Mouse (Mus musculus) adipose tissue, adult 10 weeks (tissue): Measurements from ENCODE around the gene Igfals. TPM values are rescaled to one million over a fixed set of nuclear protein-coding genes. Genes with fewer than 3 reads are reported as not detected.

Source experiments
- polyA plus RNA-seq: library from polyadenylated mRNA; stranded (reverse); fragments of 350-450 nt; fragmentation: Illumina TruSeq; extraction: RNeasy Lipid Tissue Mini Kit (QIAGEN cat#74804); gene quantifications from one replicate; pipeline ENCODE4 v1.2.3, GENCODE M21; 2014; ENCODE audit warnings: low read depth, low replicate concordance

The Igfals gene
- 11.6 TPM for polyA plus RNA-seq

GRCm38 (mm10) chr17:24865776-24866175 is at the start of gene Igfals:
TSS of gene Igfals (plus strand) at chr17:24865997.

DNA sequence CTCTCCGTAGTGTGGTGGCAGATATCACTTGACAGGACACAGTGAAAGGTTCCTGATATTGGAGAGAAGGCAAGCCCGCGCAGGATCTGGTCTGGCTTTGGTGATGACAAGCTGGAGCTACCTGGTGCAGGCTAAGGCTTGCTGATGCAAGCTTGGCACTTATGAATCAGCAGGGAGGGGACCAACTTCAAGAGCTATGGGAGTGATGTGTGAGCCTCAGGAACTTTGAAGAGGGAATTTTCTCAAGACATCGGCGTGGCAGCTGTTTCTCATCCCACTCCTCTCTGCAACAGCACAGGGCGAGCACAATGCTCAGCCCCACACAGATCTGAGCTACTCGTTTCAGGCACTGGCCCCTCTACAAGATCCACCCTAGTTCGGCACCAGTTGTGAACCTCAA is 26.0 kb upstream of the Igfals start, which contains the start of gene Hagh:
TSS of gene Hagh (plus strand) at position 302 of the 400 bp plus-strand sequence.

GRCm38 (mm10) chr17:24850065-24850772 is 15.6 kb upstream of the Igfals start, which contains the start of gene Fahd1:
TSS of gene Fahd1 (minus strand) at chr17:24850364.

DNA sequence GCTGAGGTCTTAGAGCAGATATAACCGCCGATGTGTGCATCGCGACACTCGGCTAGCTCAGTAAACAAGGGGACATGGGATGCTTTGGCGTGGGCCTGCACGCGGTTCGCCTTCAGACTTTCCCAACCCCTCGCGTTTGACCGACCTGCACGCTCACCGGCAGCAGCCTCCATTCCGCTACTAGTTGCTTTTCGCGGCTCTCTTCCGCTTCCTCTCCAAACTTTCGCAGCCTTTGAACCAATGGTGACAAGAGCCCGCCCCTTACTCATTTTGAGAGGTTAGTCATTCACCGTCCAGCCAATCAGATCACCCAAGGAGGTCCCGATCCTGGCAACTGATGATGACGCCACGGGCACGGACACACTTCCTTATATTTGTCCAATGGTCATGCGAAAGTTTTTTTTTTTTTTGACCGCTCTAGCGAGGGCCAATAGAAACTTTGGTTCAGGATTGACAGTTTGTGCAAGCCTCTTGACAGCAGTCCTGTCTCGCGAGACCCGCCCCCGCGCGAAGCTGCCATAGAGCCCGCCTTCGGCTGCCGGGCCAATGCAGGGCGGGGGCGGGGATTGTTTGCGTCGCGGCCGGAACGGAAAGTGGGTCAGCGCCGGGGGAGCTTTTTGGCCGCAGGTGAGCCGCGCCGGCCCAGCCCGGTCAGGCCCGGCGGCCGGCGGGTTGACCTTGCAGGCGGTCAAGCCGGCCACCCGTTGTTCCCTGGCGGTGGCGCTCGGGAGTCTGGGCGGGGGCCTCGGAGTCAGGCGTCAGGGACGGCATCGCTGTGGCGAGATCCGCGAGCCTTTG is 20.5 kb downstream of the Igfals start, which contains the start of the genes Nubp2 and Spsb3:
TSS of gene Nubp2 (minus strand) at position 216 of the 798 bp plus-strand sequence.
TSS of gene Spsb3 (plus strand) at position 510 of the 798 bp plus-strand sequence.

GRCm38 (mm10) chr17:24894995-24895547 is 29.3 kb downstream of the Igfals start, which contains the start of the genes Eme2 and Mrps34:
TSS of gene Eme2 (minus strand) at chr17:24895087.
TSS of gene Mrps34 (plus strand) at chr17:24895116.

GRCm38 (mm10) chr17:24896241-24896992 is 30.6 kb downstream of the Igfals start, which contains the start of gene Nme3:
TSS of gene Nme3 (plus strand) at chr17:24896500.

Other genes starting within 250 kb of the Igfals start
- gene Tsc2, start 233.4 kb upstream of the Igfals start, polyA plus RNA-seq: 71.7 TPM
- gene Nthl1, start 233.3 kb upstream of the Igfals start, polyA plus RNA-seq: 10.0 TPM
- gene Slc9a3r2, start 215.7 kb upstream of the Igfals start, polyA plus RNA-seq: 43.1 TPM
- gene Npw, start 207.5 kb upstream of the Igfals start, polyA plus RNA-seq: not detected
- 33.7 TPM for gene Zfp598, start 196.3 kb upstream of the Igfals start, polyA plus RNA-seq
- not detected for gene Syngr3, start 176.0 kb upstream of the Igfals start, polyA plus RNA-seq
- 27.0 TPM for gene Gfer, start 169.8 kb upstream of the Igfals start, polyA plus RNA-seq
- 4.2 TPM for gene Noxo1, start 169.8 kb upstream of the Igfals start, polyA plus RNA-seq
- gene Tbl3, start 158.3 kb upstream of the Igfals start, polyA plus RNA-seq: 20.3 TPM
- gene Rnf151, start 147.9 kb upstream of the Igfals start, polyA plus RNA-seq: 8.2 TPM
- gene Rps2, start 147.9 kb upstream of the Igfals start, polyA plus RNA-seq: 1,196 TPM
- 212 TPM for gene Ndufb10, start 141.5 kb upstream of the Igfals start, polyA plus RNA-seq
- 44.8 TPM for gene Rpl3l, start 138.2 kb upstream of the Igfals start, polyA plus RNA-seq
- gene Msrb1, start 129.4 kb upstream of the Igfals start, polyA plus RNA-seq: 165 TPM
- 22.6 TPM for gene Hs3st6, start 113.0 kb upstream of the Igfals start, polyA plus RNA-seq
- gene Meiob, start 61.7 kb upstream of the Igfals start, polyA plus RNA-seq: 1.1 TPM
- 75.0 TPM for gene Hagh, start 25.9 kb upstream of the Igfals start, polyA plus RNA-seq
- 15.6 TPM for gene Fahd1, start 15.6 kb upstream of the Igfals start, polyA plus RNA-seq
- gene Nubp2, start 20.4 kb downstream of the Igfals start, polyA plus RNA-seq: 38.1 TPM
- 33.3 TPM for gene Spsb3, start 20.6 kb downstream of the Igfals start, polyA plus RNA-seq
- 35.3 TPM for gene Eme2, start 29.1 kb downstream of the Igfals start, polyA plus RNA-seq
- 79.8 TPM for gene Mrps34, start 29.1 kb downstream of the Igfals start, polyA plus RNA-seq
- gene Nme3, start 30.5 kb downstream of the Igfals start, polyA plus RNA-seq: 52.6 TPM
- gene Mapk8ip3, start 71.0 kb downstream of the Igfals start, polyA plus RNA-seq: 54.7 TPM
- gene Jpt2, start 94.7 kb downstream of the Igfals start, polyA plus RNA-seq: 49.4 TPM
- 15.0 TPM for gene Cramp1l, start 149.8 kb downstream of the Igfals start, polyA plus RNA-seq
- 18.5 TPM for gene Ift140, start 150.1 kb downstream of the Igfals start, polyA plus RNA-seq
- 21.5 TPM for gene Tmem204, start 217.6 kb downstream of the Igfals start, polyA plus RNA-seq
- gene Telo2, start 250.0 kb downstream of the Igfals start, polyA plus RNA-seq: 26.1 TPM